Mouse (Mus musculus) CH12.LX (cell line): Measurements from ENCODE around the gene Gramd2. TPM values are rescaled to one million over a fixed set of nuclear protein-coding genes. Genes with fewer than 3 reads are reported as not detected.

ENCODE experiments used
- DNase-seq: peaks from one replicate; pipeline ENCODE4 v3.0.0-alpha.2; 2013; ENCODE audit errors: extremely low read depth
- H3K27ac ChIP-seq: 2 replicates; pipeline ENCODE4 v1.5.1; 2012; ENCODE audit warnings: low read depth, mild to moderate bottlenecking, control low read depth, moderate library complexity; ENCODE audit not compliant: insufficient read depth
- H3K27me3 ChIP-seq: replicated peaks from 2 replicates; pipeline ENCODE3; 2012; ENCODE audit warnings: inconsistent platforms
- H3K36me3 ChIP-seq, 2 experiments: replicated peaks in 1 of 2; 2 replicates each; pipeline versions ENCODE3 to v1.6.1; 2012; ENCODE audit warnings: inconsistent platforms in 1 of 2, low read length in 1 of 2, mild to moderate bottlenecking in 1 of 2, mixed read lengths in 1 of 2, moderate library complexity in 1 of 2; ENCODE audit not compliant: control insufficient read depth in 1 of 2, insufficient read depth in 1 of 2
- H3K4me1 ChIP-seq, 2 experiments: 2 replicates each; pipeline ENCODE4 v1.6.1; 2012; ENCODE audit warnings: inconsistent platforms in 1 of 2, moderate library complexity in 1 of 2; ENCODE audit not compliant: insufficient read depth in 2 of 2, control insufficient read depth in 1 of 2
- H3K4me2 ChIP-seq: 2 replicates; pipeline ENCODE4 v1.6.1; 2012; ENCODE audit warnings: low read depth, mild to moderate bottlenecking, control low read depth; ENCODE audit not compliant: poor library complexity, insufficient read depth, severe bottlenecking
- H3K4me3 ChIP-seq, 3 experiments: fragments of 150-350 bp in 1 of 3; sonication (generic) in 1 of 3; replicated peaks in 1 of 3; 2 replicates each; pipeline versions ENCODE3 to v1.5.1; 2011 to 2012; ENCODE audit warnings: low read depth in 2 of 3, low read length in 2 of 3, mild to moderate bottlenecking in 2 of 3, moderate library complexity in 2 of 3, control low read depth in 1 of 3, improper control_type of control experiment in 1 of 3, inconsistent platforms in 1 of 3, mixed read lengths in 1 of 3; ENCODE audit not compliant: poor library complexity in 1 of 3
- H3K79me2 ChIP-seq: replicated peaks from 2 replicates; pipeline ENCODE4 v1.6.1; 2012; ENCODE audit warnings: mild to moderate bottlenecking, moderate library complexity; ENCODE audit not compliant: control insufficient read depth, poor library complexity, insufficient read depth, severe bottlenecking; ENCODE audit errors: extremely low read depth
- H3K9ac ChIP-seq: 2 replicates; pipeline ENCODE4 v1.6.1; 2012; ENCODE audit warnings: low read depth, mild to moderate bottlenecking, control low read depth, moderate library complexity; ENCODE audit not compliant: insufficient read depth
- H3K9me3 ChIP-seq: replicated peaks from 2 replicates; pipeline ENCODE3; 2012; ENCODE audit warnings: low read length, inconsistent platforms, mixed read lengths
- CHD1 ChIP-seq: IDR thresholded peaks from 2 replicates; pipeline ENCODE4 v1.6.1; 2012; ENCODE audit warnings: low read depth, low read length, improper control_type of control experiment, inconsistent platforms
- CHD2 ChIP-seq: IDR thresholded peaks from 2 replicates; pipeline ENCODE4 v1.6.1; 2011; ENCODE audit warnings: low read length, improper control_type of control experiment
- CTCF ChIP-seq, 2 experiments: IDR thresholded peaks in 1 of 2; conservative IDR thresholded peaks in 1 of 2; 2 replicates each; pipeline ENCODE4 v1.5.1; 2011 to 2012; ENCODE audit warnings: low read depth in 2 of 2, low read length in 2 of 2, improper control_type of control experiment in 1 of 2, inconsistent platforms in 1 of 2, mild to moderate bottlenecking in 1 of 2, moderate library complexity in 1 of 2
- ETS1 ChIP-seq: conservative IDR thresholded peaks from 2 replicates; pipeline ENCODE4 v1.6.1; 2012; ENCODE audit warnings: low read depth, mild to moderate bottlenecking, inconsistent platforms, low read length, improper control_type of control experiment, moderate library complexity
- GABPA ChIP-seq: IDR thresholded peaks from 2 replicates; pipeline ENCODE4 v1.6.1; 2012; ENCODE audit warnings: low read depth, low read length, improper control_type of control experiment, inconsistent platforms; ENCODE audit not compliant: insufficient replicate concordance
- HCFC1 ChIP-seq: IDR thresholded peaks from 2 replicates; pipeline ENCODE4 v1.6.1; 2012; ENCODE audit warnings: low read depth, mild to moderate bottlenecking, inconsistent platforms, low read length, improper control_type of control experiment
- IRF4 ChIP-seq: IDR thresholded peaks from 2 replicates; pipeline ENCODE4 v1.6.1; 2014; ENCODE audit warnings: low read depth, mild to moderate bottlenecking, inconsistent platforms, low read length, improper control_type of control experiment
- KAT2A ChIP-seq: IDR thresholded peaks from 2 replicates; pipeline ENCODE4 v1.6.1; 2012; ENCODE audit warnings: low read length, improper control_type of control experiment, inconsistent platforms; ENCODE audit not compliant: insufficient replicate concordance
- MAX ChIP-seq: IDR thresholded peaks from 2 replicates; pipeline ENCODE4 v1.6.1; 2011; ENCODE audit warnings: low read length, improper control_type of control experiment
- MEF2A ChIP-seq: IDR thresholded peaks from 2 replicates; pipeline ENCODE4 v1.6.1; 2014; ENCODE audit warnings: low read depth, mild to moderate bottlenecking, inconsistent platforms, low read length, improper control_type of control experiment, borderline replicate concordance
- MXI1 ChIP-seq: IDR thresholded peaks from 2 replicates; pipeline ENCODE4 v1.6.1; 2011; ENCODE audit warnings: mild to moderate bottlenecking, low read depth, low read length, improper control_type of control experiment
- MYC ChIP-seq: IDR thresholded peaks from 2 replicates; pipeline ENCODE4 v1.6.1; 2011; ENCODE audit warnings: low read depth, mild to moderate bottlenecking, improper control_type of control experiment, low read length
- NELFE ChIP-seq: IDR thresholded peaks from 2 replicates; pipeline ENCODE4 v1.6.1; 2011; ENCODE audit warnings: low read depth, low read length, improper control_type of control experiment
- NRF1 ChIP-seq: IDR thresholded peaks from 2 replicates; pipeline ENCODE4 v1.6.1; 2014; ENCODE audit warnings: low read depth, mild to moderate bottlenecking, inconsistent platforms, low read length, improper control_type of control experiment, moderate library complexity
- PAX5 ChIP-seq: IDR thresholded peaks from 2 replicates; pipeline ENCODE4 v1.6.1; 2012; ENCODE audit warnings: low read length, inconsistent platforms, mixed read lengths
- RAD21 ChIP-seq: IDR thresholded peaks from 2 replicates; pipeline ENCODE4 v1.6.1; 2011; ENCODE audit warnings: low read depth, mild to moderate bottlenecking, low read length, improper control_type of control experiment, moderate library complexity
- RCOR1 ChIP-seq: conservative IDR thresholded peaks from 2 replicates; pipeline ENCODE4 v1.6.1; 2012; ENCODE audit warnings: low read depth, mild to moderate bottlenecking, inconsistent platforms, low read length, improper control_type of control experiment
- SIN3A ChIP-seq: IDR thresholded peaks from 2 replicates; pipeline ENCODE4 v1.6.1; 2012; ENCODE audit warnings: low read length, improper control_type of control experiment, inconsistent platforms
- SMC3 ChIP-seq: IDR thresholded peaks from 2 replicates; pipeline ENCODE4 v1.6.1; 2011; ENCODE audit warnings: low read depth, low read length, improper control_type of control experiment
- TBP ChIP-seq: conservative IDR thresholded peaks from 2 replicates; pipeline ENCODE4 v1.6.1; 2011; ENCODE audit warnings: low read depth, low read length, improper control_type of control experiment
- USF1 ChIP-seq: IDR thresholded peaks from 2 replicates; pipeline ENCODE4 v1.6.1; 2014; ENCODE audit warnings: low read depth, mild to moderate bottlenecking, inconsistent platforms, low read length, improper control_type of control experiment
- ZC3H11A ChIP-seq: IDR thresholded peaks from 2 replicates; pipeline ENCODE4 v1.6.1; 2012; ENCODE audit warnings: low read depth, mild to moderate bottlenecking, inconsistent platforms, low read length, improper control_type of control experiment
- ZKSCAN1 ChIP-seq: IDR thresholded peaks from 2 replicates; pipeline ENCODE4 v1.6.1; 2012; ENCODE audit warnings: low read depth, inconsistent platforms, low read length, improper control_type of control experiment, borderline replicate concordance
- dilution Hi-C: fragments of 300-500 bp; cut with MboI; formaldehyde crosslinking; loops from 2 replicates; pipeline ENCODE4 v1.14.3; 2020; ENCODE audit warnings: low sequenced_read_pairs; ENCODE audit not compliant: extremely low pct_unique_long_range_greater_than_20kb, extremely low pct_ligation_motif_present
- in situ Hi-C: fragments of 300-500 bp; cut with MboI; formaldehyde crosslinking; loops from 3 replicates; pipeline ENCODE4 v1.14.3; 2019; ENCODE audit warnings: low sequenced_read_pairs, low pct_ligation_motif_present, low pct_unique_long_range_greater_than_20kb, mixed read lengths
- polyA plus RNA-seq: library from polyadenylated mRNA; unstranded; fragments of >175 nt; gene quantifications from 2 replicates; pipeline ENCODE4 v1.2.1, GENCODE M21; 2012; ENCODE audit warnings: low read depth; ENCODE audit not compliant: insufficient read length
- total RNA-seq, 2 experiments: library from RNA; depleted of rRNA; stranded (reverse); fragments of 300-350 nt in 1 of 2; fragments of >200 nt in 1 of 2; gene quantifications; 2 replicates each; pipeline ENCODE4 v1.2.3; 2012 to 2014

The Gramd2 gene
- total and polyA plus RNA-seq, 3 experiments, result 0.61 TPM; not detected in 2

DNA sequence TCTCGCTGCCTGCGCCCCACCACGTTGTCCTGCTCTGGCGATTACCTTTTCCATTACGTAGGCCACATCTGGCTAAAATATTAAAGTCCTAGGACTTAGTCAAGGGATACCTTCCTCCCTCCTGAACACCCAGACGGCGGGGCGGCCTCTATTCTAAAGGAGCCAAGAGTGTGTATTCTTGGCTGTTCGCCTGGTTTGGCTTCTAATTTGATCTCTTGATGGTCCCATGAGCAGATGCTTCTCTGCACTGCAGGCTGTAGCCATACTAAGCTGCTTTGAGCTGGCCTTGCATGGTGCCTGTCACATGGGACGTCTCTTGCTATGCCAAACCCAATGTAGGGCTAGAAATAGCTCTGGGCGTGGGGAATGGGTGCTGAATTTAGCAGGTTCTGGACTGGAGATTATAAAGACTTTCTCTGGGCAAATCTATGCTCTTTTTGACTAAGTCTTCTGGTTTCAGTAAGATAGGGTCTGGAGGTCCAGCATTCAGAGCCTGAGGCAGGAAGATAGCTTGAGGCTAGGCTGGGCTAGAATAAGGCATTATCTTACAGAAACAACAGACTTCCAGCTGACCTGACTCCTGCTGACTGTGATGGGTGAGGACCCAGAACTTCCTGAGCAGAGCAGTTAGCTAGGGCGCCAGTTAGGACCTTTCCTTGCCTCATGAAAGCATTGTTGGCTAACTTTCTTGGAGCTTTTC is 7.6 kb upstream of the Gramd2 start:
- H3K9ac ChIP-seq, result no peak overlapping the region
- H3K27me3 ChIP-seq, result no peaks in the 10 kb centered on the region
- H3K36me3 ChIP-seq, result peaks cover 89 to 95% of the 10 kb centered on the region in 2 experiments
- H3K4me1 ChIP-seq, result no peaks in the 10 kb centered on the region
- H3K9me3 ChIP-seq, result no peaks in the 10 kb centered on the region
- H3K4me2 ChIP-seq, result no peak overlapping the region
- TF ChIP-seq PAX5 (no peak), TBP (no peak), ETS1 (no peak), CHD2 (no peak), IRF4 (no peak), CHD1 (no peak), KAT2A (no peak), ZC3H11A (no peak), NELFE (no peak), SIN3A (no peak), SMC3 (no peak)
- dilution Hi-C loops (no loop called here), in situ Hi-C loops (no loop called here)
- no peak overlapping the region for H3K27ac ChIP-seq
- H3K79me2 ChIP-seq, result no peaks in the 10 kb centered on the region; the same call in 1 of the 2 replicates
- no peak overlapping the region for H3K4me3 ChIP-seq
- no peak for DNase-seq

DNA sequence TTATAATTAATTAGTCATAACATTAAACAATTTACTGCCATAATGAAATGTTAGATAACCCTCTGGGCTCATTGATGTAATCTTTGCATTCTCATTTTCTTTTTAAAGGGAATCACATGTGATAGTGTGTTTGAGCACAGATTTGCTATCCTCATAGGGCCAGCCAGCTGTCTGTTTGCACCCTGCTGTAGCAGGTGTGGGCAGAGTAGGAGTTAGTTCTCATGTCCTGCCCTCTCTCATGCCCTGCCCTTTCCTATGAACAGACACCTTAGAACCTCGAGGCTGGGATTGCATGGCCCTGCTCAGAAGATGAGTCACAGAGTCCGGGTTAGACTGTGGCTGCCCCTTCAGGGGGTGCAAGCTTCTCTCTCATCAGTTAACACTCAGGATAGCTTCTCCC is 6.5 kb upstream of the Gramd2 start:
- Histone ChIP-seq H3K36me3 (peaks cover 88 to 95% of the 10 kb centered on the region in 2 experiments), H3K79me2 (no peaks in the 10 kb centered on the region), H3K4me3 (no peak overlapping the region), H3K27me3 (no peaks in the 10 kb centered on the region), H3K4me1 (no peaks in the 10 kb centered on the region), H3K9ac (no peak overlapping the region), H3K9me3 (no peaks in the 10 kb centered on the region), H3K4me2 (no peak overlapping the region), H3K27ac (no peak overlapping the region)
- DNase-seq, result no peak
- in situ Hi-C loops, result no loop called here
- dilution Hi-C loops, result no loop called here
- TF ChIP-seq HCFC1 (no peak), RCOR1 (no peak), CHD2 (no peak), KAT2A (no peak), IRF4 (no peak), MAX (no peak), CTCF (conservative IDR thresholded peaks at IDR 0.05 in 1 of 2, IDR thresholded peaks at IDR 0.05 in 1 of 2; ENCODE audit: low read depth in 2 of 2, low read length in 2 of 2) (no peak), MYC (no peak), MEF2A (no peak), USF1 (no peak), NRF1 (no peak), GABPA (no peak), PAX5 (no peak), RAD21 (no peak), ZKSCAN1 (no peak), MXI1 (no peak)
